Mouse (Mus musculus) embryo, embryonic 11.5 days (tissue): ENCODE measurements around the gene Arhgef19.
A peak's percentile ranks its signal among the peaks of the same experiment; 100 is the strongest.

Source experiments
- DNase-seq: peaks from one replicate; pipeline ENCODE4 v3.0.0-alpha.2; 2012; ENCODE audit warnings: low read depth, low spot score

Arhgef19 gene

DNA sequence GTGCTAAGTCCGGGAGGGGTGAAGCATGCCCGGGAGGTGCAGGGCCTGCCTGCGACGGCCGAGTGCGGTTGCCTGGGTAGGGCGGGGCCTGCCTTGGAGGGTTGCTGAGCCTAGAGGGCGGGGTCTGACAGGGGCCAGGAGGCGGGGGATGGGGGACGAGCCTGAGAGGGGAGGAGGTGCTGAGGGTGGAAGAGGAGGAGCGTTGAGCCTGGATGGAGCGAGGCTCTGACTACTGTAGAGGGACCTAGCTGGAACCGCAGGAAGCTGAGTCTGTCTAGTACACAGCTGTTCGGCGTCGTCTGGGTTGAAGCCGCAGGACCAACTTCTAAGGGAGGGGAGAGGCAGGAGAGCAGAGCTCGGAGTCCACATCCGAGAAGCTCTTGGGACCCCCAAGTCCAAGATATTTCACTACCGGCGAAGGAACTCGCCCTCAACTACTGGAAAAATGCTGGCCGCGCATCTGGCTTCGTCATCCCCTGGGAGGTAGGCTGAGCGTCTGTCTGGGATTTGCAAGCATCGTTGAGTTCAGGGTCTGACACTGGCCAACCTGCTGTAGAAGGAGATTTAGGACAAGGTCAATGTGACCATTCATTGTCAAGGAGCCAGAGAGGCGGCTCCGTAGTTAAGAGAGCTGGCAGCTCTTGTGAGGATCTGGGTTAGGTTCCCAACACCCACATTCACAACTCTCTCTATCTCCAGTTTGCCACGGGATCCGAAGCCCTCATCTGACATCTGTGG lies at the start of gene Arhgef19:
Gene Arhgef19 (plus strand): TSS at position 112 of the 738 bp plus-strand sequence.
- DNase-seq: peak; percentile 77

DNA sequence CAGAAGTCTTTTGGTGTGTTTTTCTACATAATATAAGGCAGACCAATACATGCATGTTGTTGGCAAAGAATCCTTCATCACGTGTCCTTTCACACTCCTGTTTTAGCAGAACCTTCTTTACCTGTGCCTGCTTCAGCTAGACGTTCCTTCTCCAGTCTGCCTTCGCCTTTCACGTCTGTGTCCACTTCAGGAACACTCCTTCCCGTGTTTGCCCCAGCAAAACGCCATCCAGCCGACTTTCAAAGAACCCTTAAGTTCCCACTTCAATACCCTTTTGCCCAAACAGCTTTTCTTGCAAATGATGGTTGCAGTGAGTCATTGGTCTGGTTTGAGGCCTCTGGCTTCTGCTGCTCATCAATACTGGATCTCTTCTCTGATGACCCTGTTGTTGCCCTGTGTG lies 48.0 kb upstream of the Arhgef19 start:
- no peak for DNase-seq

DNA sequence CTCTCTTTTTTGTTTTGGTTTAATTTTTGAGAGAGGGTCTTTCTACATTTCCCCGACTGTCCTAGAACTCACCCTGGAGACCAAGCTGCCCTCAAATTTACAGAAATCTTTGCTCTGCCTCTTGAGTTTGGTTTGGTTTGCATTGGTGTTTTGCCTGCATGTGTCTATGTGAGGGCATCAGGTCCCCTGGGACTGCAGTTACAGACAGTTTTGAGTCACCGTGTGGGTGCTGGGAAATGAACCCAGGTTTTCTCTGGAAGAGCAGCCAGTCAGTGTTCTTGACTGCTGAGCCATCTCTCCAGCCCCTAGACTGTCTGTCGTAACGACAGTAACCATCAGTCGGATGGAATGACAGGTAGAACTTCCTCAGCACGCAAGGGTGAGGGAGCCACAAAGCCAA lies 44.7 kb upstream of the Arhgef19 start:
- DNase-seq: no peak

DNA sequence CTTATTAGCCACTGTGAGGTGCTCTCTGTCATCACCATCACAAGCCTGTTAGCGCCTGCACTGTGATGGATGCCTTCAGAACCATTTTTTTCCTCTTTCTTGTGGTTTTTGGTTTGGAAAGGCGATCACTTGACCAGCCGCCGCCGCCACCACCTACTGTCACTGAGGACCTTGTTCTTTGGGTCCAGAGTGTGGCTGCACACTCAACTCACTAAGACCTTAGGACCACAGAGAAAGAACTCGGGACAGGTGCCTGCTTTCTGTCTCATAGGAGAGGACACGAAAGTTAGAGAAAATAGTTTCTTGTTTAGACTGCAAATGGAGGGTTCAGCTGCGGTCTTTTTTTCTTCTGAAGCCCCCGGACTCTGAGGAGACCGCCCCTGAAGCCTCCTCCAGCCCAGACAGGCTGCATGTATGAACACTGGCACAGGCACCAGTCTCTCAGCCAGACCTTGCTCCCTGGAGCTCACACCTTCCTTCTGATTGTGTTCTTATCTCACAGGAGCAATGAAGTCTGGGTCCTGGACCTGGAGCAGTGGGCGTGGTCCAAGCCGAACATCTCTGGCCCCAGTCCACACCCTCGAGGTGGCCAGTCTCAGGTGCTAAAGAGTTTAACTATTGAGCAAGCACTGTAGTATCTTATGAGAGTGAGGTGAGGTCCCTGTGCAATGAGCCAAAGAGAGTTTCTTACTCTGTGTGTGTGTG lies 42.2 kb upstream of the Arhgef19 start:
- DNase-seq: no peak

DNA sequence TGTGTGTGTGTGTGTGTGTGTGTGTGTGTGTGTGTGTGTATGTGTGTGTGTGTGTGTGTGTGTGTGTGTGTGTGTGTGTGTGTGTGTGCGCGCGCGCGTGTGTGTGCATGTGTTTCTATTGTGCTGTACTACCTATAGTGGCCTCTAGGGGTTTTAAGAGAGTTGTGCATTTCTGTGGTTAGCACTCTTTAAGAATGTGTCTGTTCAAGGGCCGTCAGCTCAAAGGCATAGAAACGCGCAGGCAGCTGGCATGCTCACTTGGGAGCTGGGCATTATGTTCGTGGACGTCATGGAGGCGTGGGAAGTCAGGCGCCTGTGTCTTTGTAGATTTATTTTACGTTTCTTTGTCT lies 41.6 kb upstream of the Arhgef19 start:
- no peak for DNase-seq

DNA sequence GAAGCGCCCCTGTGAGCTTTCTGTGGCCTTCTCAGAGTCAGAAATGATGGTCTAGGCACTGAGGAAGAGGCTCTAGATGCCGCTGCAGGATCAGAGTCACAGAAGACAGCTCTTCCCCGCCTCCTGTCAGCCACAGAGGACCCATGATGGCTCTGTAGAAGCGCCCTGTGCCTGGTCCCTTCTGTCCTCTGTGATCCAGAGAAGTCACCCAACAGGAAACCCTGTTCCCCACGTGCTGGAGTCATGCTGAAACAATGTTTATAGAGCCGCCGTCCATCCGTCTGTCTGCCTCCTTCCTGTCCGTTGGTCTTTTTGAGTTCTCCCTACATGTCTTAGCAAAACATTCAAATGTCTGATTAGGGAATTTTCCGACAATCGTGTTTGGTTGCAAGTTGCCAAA lies 38.4 kb upstream of the Arhgef19 start:
- no peak for DNase-seq

DNA sequence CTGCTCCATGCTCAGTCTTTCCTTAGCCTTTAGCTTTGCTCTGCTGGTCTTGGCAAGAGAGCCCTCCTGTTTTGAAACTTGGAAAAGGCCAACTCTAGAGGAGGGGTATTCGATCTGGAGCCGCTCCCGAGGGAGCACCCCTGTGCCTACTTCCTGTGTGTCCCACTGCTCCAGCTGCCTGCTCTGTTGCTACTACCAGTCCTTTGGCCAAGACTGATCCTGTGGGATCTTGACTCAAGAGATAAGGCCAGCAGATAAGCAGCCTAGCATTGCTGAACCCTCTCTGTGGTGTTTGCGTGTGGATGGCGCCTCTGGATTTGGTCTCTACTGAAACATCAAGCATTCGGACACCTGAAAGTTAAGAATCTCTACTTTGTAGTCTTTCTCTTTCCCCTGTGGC lies 37.1 kb upstream of the Arhgef19 start:
- DNase-seq: no peak

DNA sequence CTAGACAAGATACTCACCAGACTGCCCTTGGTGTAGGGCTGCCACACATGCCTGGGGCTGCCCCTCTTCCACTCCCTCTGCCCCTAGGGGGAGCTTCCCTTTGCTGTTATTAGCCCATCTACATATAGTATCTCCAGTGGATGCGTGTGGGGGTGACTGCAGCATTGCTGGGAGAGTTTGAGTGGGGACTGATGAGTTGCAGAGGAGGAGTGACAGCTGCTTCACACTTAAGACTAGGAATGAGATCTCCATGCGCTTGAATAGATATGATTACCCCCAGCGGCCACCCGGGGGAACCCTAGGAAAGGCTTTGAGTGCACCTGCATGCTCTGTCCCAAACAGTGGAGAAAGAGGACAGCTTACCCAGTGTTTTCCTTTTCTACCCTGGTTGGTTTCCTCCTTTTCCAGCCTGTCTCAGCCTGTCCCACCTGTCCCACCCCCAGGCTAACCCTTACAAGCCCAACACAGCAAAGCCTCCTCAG lies 34.7 kb upstream of the Arhgef19 start:
- no peak for DNase-seq

DNA sequence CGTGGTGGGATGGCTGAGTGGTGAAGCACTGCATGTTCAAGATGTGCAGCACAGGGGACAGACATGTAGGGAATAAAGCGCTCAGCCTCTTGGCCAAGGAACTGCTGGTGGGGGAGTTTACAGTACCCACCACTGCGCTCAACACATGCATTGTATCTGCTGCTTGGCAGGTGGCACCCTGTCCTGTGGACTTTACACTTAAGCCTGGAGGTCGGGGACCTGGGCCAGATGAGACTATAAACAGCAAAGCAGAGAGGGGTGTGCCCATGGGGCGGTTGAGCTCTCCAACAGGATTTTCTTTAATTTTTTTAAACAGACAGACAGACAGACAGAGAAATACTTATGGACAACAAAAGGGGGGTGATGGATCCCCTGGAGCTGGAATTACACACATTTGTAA lies 32.2 kb upstream of the Arhgef19 start:
- DNase-seq: no peak

DNA sequence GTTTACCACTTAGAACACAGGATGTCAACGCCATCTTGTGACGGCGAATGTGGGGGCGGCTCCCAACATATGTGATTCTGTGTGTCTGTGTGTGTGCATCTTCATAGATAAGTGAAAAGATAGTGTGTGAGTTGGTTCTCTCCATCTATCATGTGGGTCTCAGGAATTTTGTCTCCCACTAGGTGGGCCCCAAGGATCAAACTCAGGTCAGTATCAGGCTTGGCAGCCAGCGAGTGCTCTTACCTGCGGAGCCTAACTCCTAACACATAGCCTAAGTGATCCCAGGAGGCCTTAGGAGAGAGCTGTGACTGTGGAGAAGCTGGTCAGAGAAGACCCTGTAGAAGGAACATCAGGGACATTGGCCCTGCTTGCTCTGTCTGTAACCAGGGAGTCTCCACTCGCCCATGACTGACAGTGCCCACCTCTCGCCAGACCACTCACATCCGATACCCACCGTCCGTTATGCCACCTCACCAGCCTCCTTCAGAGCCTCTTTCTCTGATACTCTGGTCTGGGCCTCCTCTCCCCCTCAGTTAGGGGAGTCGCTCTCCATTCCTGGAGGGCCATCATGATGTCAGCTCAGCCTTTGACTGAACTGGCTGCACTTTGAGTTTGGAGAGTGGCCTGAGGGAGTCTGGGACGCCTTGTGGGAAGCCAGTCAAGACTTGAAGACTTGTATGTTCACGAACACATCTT lies 28.6 kb upstream of the Arhgef19 start:
- DNase-seq: no peak

DNA sequence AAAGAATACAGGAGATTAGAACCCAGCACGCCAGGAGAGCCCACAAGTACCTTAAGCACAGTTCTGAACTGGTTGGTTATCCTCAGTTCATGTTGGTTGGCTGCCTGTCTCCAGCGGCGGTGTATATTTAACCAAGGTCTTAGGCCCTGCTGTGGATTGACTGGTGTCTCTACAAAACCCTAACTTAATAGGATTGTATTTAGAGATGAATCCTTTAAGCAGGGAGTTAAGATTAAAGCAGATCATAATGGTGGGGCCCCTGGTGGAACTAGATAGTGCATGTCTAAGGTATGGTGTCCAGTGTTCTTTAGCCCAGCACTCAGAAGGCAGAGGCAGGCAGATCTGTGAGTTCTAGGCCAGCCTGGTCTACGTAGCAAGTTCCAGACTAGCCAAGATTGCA lies 27.7 kb upstream of the Arhgef19 start:
- DNase-seq: no peak

DNA sequence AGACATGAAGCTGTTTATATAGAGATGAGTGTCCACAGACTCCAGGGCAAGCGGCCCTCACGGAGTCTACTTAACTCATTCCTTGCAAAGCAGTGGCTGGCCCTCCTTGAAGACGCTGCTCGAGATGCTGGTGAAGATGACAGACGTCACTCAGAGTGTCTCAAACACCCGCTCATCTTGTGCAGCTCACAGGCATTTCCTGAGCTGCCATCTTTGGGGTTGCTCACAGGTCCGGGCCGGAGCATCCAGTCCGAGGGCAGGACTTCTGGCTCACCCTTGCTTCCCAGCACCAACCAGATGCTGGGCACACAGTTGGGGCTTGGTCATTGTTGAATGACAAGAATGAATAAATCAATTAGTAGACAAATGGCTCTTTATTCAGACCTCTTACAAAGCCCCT lies 26.4 kb upstream of the Arhgef19 start:
- no peak for DNase-seq

DNA sequence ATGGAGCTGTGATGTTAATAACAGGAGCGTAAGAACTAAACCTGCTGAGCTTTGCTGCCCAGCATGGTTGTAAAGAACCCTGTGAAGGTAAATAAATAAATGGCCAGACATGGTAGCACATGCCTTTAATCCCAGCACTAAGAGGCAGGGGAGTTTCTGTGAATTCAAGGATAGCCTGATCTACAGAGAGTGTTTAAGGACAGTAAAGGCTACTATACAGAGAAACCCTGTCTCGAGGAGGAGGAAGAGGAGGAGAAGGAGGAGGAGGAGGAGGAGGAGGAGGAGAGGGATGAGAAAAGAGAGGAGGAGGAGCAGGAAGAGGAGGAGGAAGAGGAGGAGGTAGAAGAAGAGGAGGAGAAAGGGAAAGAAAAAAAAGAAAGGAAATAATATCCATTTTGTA lies 26.0 kb upstream of the Arhgef19 start:
- DNase-seq: no peak

DNA sequence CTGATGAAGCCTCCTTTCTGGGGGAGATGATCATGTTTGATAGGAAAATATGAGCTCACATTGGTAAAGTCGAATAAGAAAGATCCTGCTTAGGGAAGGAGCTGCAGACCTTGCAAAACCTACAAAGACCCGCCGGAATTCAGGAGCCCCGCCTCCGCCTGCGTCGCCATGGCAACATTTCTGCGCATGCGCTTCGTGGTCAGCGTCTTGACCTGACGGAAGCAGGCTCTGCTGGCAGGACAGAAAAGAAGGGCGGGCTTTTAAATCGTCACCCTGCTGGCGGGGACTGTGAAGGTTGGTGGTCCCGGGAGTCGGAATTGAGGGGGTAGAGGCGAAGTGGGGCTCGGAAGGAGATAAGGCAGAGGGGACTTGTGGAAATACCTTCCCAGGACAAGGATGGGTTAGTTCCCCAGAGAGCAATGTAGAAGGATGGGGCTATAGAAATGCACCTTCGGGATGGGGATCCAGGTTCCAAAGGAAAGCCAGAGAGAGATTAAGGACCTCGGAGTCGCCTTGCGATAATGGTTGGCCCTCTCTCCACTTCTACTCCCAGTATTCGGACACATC lies 25.4 kb upstream of the Arhgef19 start, which contains the start of gene Rsg1:
Gene Rsg1 (plus strand): TSS at position 187 of the 567 bp plus-strand sequence.
- peak; percentile 92 for DNase-seq

DNA sequence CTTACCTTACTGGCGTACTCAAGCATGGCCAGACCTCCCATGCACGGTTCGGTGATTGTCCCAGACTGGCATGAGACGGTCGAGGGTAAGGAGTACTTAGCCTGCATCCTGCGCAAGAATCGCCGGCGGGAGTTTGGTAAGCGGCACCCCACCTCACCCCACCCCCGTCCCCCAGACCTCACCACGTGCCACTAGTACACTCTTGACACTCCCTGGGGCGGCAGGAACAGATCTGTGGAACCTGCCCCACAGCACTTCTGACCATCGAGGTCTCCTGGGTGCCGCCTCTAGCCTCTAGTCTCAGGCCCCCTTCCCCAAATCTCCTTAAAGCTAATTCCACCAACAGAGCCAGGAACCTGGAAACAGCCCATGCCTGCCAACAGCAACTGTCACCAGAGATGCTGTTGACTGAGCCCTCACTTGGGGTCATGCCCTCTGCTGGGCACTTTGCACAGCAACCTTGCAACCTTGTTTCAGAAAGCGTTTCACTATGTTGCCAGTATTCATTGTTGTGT lies 24.9 kb upstream of the Arhgef19 start:
- DNase-seq: no peak

DNA sequence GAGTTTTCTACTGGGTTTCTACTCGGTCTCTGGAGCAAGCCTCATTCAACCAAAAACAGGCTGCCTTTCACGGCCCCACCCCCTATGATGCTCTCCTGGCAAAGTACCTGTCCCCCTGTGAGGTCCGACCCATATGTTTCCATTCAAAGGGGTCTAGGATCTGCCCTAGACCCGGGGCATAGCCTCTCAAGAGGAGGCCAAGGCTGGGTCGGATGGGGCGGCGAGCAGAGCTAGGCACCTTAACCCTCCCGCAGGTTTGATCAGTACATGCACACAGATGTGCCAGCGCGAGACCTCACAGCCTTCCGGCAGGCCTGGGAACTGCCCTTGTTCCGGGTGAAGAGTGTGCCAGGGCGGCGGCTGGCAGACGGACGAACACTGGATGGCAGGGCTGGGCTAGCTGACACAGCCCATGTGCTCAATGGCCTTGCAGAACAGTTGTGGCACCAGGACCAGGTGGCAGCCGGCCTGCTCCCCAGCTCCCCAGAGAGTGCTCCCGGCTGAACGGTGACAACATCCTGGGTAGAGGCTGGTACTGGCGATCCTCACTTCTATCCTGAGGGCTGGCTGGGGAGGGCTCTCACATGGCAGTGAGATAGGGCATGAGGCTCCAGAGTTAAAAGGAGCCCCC lies 19.6 kb upstream of the Arhgef19 start:
- DNase-seq: no peak

DNA sequence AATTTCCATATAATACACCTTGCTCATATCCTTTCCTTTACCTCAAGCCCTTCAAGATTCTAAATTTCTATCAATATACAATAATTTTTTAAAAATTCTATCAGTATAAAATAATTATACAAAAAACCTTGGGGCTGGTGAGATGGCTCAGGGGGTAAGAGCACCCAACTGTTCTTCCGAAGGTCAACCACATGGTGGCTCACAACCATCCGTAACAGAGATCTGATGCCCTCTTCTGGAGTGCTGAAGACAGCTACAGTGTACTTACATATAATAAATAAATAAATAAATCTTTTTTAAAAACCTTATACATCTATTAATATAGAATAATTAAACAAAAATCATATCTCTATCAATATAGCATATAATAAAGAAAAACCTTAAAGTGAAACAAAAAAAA lies 17.5 kb upstream of the Arhgef19 start:
- no peak for DNase-seq

DNA sequence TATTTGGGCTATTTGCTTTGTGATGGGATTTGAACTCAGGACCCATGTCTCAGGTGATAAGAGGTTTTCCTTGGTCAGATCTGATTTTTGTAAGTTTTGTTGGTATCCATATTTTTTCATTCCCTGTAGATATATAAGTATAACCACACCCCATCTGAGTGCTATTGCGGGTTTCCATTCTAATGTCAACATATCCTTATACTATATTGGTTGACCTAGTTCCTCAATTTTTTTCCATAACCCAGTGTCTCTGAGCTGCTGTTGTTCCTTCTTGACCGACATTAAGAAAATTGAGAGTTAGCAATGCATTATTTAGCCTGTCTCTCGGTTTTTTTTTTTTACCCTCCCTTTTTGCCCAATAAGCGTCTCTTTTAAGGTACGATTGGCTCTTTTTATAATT lies 16.5 kb upstream of the Arhgef19 start:
- no peak for DNase-seq

DNA sequence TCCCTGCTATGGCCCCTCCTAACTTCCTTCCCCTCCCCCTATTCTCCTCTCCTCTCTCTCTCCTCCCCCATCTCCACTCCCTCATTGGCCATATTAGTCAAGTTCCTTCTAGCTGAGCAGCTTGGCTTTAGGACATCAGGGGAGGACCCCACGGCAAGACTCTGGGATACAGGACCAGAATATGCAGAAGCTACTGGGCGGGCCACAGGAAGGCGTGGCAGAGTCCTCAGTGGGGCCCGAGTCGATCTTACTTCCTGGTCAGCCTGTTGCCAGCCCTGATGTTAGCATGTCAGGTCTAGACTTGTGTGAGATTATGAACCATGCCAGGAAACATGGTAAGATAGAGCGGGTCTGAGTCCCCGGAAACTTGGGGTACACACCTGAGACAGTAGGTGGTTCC lies 10.6 kb upstream of the Arhgef19 start:
- no peak for DNase-seq

DNA sequence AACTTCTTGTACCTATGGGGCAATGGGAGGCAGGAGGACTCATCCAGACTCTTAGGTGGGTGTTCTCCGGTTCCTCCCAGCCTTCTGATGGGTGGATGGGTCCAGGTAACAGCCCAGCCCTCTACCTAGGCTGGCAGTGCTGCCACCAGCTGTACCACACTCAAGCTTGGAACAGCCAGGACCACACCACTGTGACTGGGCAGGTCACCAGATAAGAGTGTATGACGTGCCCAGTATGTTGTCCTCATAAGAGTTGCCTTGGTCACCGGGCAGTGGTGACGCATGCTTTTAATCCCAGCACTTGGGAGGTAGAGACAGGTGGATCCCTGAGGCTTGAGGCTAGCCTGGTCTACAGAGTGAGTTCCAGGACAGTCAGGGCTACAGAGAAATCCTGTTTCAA lies 6.1 kb upstream of the Arhgef19 start:
- no peak for DNase-seq

DNA sequence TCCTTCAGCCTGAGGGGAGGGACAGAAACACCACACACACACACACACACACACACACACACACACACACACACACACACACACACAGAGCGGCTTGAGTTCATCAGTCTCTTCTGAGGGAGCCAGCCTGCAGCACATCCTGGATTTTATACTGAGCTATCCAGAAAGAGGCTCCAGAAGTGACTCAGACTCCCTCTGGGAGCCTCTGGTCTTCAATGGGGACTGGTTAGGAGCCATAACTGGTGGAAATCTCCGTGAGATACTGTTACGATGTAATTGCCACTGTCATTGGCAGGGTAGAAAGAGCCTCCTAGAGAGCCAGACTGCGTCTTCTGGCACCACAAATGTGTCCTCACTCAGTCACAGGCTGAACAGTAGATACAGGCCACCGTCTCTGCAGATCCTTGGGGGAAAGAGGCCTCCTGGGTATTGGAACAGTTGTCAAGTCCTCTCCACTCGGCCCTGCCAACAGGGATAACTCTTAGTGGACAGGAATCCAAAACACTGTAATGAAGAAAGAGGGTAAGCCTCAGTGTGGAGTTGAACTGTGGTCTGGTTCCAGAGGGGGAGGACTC lies 3.7 kb upstream of the Arhgef19 start:
- DNase-seq: no peak
